Mouse (Mus musculus) heart, embryonic 14.5 days (tissue): ENCODE measurements around the gene Jade1. TPM values are rescaled to one million over a fixed set of nuclear protein-coding genes. Genes with fewer than 3 reads are reported as not detected.
A peak's percentile ranks its signal among the peaks of the same experiment; 100 is the strongest.

Experiments
- ATAC-seq: fragments of 200-750 bp; cut with Nextera tagmentation; 2 replicates; pipeline ENCODE4 v1.8.0; 2017; ENCODE audit warnings: low read depth, moderate TSS enrichment; ENCODE audit not compliant: insufficient number of reproducible peaks, insufficient read depth, low FRiP score
- H3K27ac ChIP-seq, 2 experiments: fragments of 200-500 bp in 1 of 2; fragments of 300-500 bp in 1 of 2; sonication (generic) in 1 of 2; replicated peaks in 1 of 2; 2 replicates each; pipeline ENCODE4 v1.5.1; 2012 to 2014; ENCODE audit warnings: low read depth in 2 of 2, low read length in 2 of 2, control low read depth in 1 of 2, mild to moderate bottlenecking in 1 of 2, mixed read lengths in 1 of 2; ENCODE audit not compliant: control insufficient read depth in 1 of 2, insufficient read depth in 1 of 2
- H3K27me3 ChIP-seq: fragments of 300-500 bp; sonication (generic); 2 replicates; pipeline ENCODE4 v1.6.1; 2014; ENCODE audit warnings: mild to moderate bottlenecking, low read length, control low read depth; ENCODE audit not compliant: control insufficient read depth, insufficient read depth
- H3K36me3 ChIP-seq: fragments of 300-500 bp; sonication (generic); 2 replicates; pipeline ENCODE4 v1.6.1; 2014; ENCODE audit warnings: mild to moderate bottlenecking, control low read depth, low read length, mixed read lengths; ENCODE audit not compliant: control insufficient read depth, insufficient read depth
- H3K4me1 ChIP-seq, 2 experiments: fragments of 200-500 bp in 1 of 2; fragments of 300-500 bp in 1 of 2; sonication (generic) in 1 of 2; 2 replicates each; pipeline ENCODE4 v1.6.1; 2012 to 2014; ENCODE audit warnings: low read length in 2 of 2, control low read depth in 1 of 2, mixed read lengths in 1 of 2; ENCODE audit not compliant: control insufficient read depth in 2 of 2, insufficient read depth in 2 of 2
- H3K4me2 ChIP-seq: fragments of 300-500 bp; sonication (generic); 2 replicates; pipeline ENCODE4 v1.6.1; 2014; ENCODE audit warnings: mild to moderate bottlenecking, low read length
- H3K4me3 ChIP-seq, 2 experiments: fragments of 200-500 bp in 1 of 2; fragments of 300-500 bp in 1 of 2; sonication (generic) in 1 of 2; 2 replicates each; pipeline ENCODE4 v1.5.1; 2012 to 2014; ENCODE audit warnings: low read length in 2 of 2, mild to moderate bottlenecking in 2 of 2, control low read depth in 1 of 2, low read depth in 1 of 2, moderate library complexity in 1 of 2; ENCODE audit not compliant: control insufficient read depth in 1 of 2, insufficient read depth in 1 of 2
- H3K9ac ChIP-seq: fragments of 300-500 bp; sonication (generic); 2 replicates; pipeline ENCODE4 v1.6.1; 2014; ENCODE audit warnings: mild to moderate bottlenecking, low read length
- H3K9me3 ChIP-seq: fragments of 300-500 bp; sonication (generic); 2 replicates; pipeline ENCODE4 v1.6.1; 2016; ENCODE audit warnings: low read length, control low read depth; ENCODE audit not compliant: control insufficient read depth
- WGBS: fragments of 180-500 bp; shearing (Covaris S2); extraction: QIAGEN DNeasy Blood & Tissue Kit; methylation state at CpG from one replicate; pipeline ENCODE4 v1.1.7; 2014; 5-methylcytosine and 5-hydroxymethylcytosine counted together
- polyA plus RNA-seq: library from polyadenylated mRNA; unstranded; fragments of >200 nt; fragmentation: Nextera tagmentation; extraction: Ambion mirVana; gene quantifications from 2 replicates; pipeline ENCODE4 v1.2.1, GENCODE M21; 2014

Jade1 gene
- polyA plus RNA-seq, 1 experiment from 2014 or later: 16.9 TPM

GRCm38 (mm10) chr3:41569943-41570342, 14.4 kb downstream of the Jade1 start:
- Histone ChIP-seq H3K9me3 (no peaks in the 10 kb centered on the region), H3K4me1 (peaks cover 19 to 36% of the 10 kb centered on the region in 2 experiments), H3K27ac (no peak overlapping the region), H3K4me3 (no peak overlapping the region), H3K36me3 (no peaks in the 10 kb centered on the region), H3K4me2 (no peak overlapping the region), H3K9ac (no peak overlapping the region), H3K27me3 (no peaks in the 10 kb centered on the region)
- ATAC-seq: no peak
- WGBS: 82% methylated on average over 5 of the region's 5 CpGs

- 71% methylated on average over 4 of the region's 4 CpGs for WGBS
- ATAC-seq: no peak
- Histone ChIP-seq H3K27ac (no peak overlapping the region), H3K9ac (no peak overlapping the region), H3K4me2 (no peak overlapping the region), H3K9me3 (no peaks in the 10 kb centered on the region), H3K4me3 (no peak overlapping the region), H3K4me1 (peaks cover 27 to 46% of the 10 kb centered on the region in 2 experiments), H3K36me3 (no peaks in the 10 kb centered on the region), H3K27me3 (no peaks in the 10 kb centered on the region)
These were observed 16.6 kb downstream of the Jade1 start for GRCm38 (mm10) chr3:41572131-41572530.

GRCm38 (mm10) chr3:41572968-41573367, 17.4 kb downstream of the Jade1 start:
- no peak overlapping the region for H3K9ac ChIP-seq
- ATAC-seq: no peak
- no peak overlapping the region for H3K4me3 ChIP-seq
- no peak overlapping the region for H3K27ac ChIP-seq
- no peaks in the 10 kb centered on the region for H3K36me3 ChIP-seq
- no peaks in the 10 kb centered on the region for H3K9me3 ChIP-seq
- H3K4me2 ChIP-seq: no peak overlapping the region
- no peaks in the 10 kb centered on the region for H3K27me3 ChIP-seq
- H3K4me1 ChIP-seq: peaks cover 28 to 49% of the 10 kb centered on the region in 2 experiments
- 88% methylated on average over 11 of the region's 11 CpGs for WGBS

GRCm38 (mm10) chr3:41574208-41574607, 18.7 kb downstream of the Jade1 start:
- no peaks in the 10 kb centered on the region for H3K27me3 ChIP-seq
- H3K4me3 ChIP-seq: no peak overlapping the region
- ATAC-seq: no peak
- H3K36me3 ChIP-seq: no peaks in the 10 kb centered on the region
- H3K9ac ChIP-seq: no peak overlapping the region
- H3K4me1 ChIP-seq: peaks cover 30 to 58% of the 10 kb centered on the region in 2 experiments
- H3K27ac ChIP-seq: 0 out of 4 replicates have a peak overlapping the region, but pooled peaks of 1 of the 2 experiments have one; percentile 6
- WGBS: 69% methylated on average over 8 of the region's 8 CpGs
- H3K9me3 ChIP-seq: no peaks in the 10 kb centered on the region
- peak overlapping the region; percentile 26; the same call in 1 of the 2 replicates for H3K4me2 ChIP-seq

GRCm38 (mm10) chr3:41574720-41575435, 19.3 kb downstream of the Jade1 start:
- Histone ChIP-seq H3K4me3 (no peak overlapping the region), H3K4me1 (peaks cover 30 to 64% of the 10 kb centered on the region in 2 experiments), H3K27ac (peak overlapping the region; percentile 46 to 66)

GRCm38 (mm10) chr3:41575971-41576370, 20.4 kb downstream of the Jade1 start:
- 53% methylated on average over 5 of the region's 5 CpGs for WGBS
- H3K9me3 ChIP-seq: no peaks in the 10 kb centered on the region
- no peaks in the 10 kb centered on the region for H3K36me3 ChIP-seq
- H3K4me2 ChIP-seq: no peak overlapping the region
- H3K9ac ChIP-seq: no peak overlapping the region
- peaks cover 30 to 67% of the 10 kb centered on the region in 2 experiments for H3K4me1 ChIP-seq
- no peak for ATAC-seq
- H3K27ac ChIP-seq: no peak overlapping the region
- no peak overlapping the region for H3K4me3 ChIP-seq
- H3K27me3 ChIP-seq: no peaks in the 10 kb centered on the region

More at GRCm38 (mm10) chr3:41574720-41575435, 19.3 kb downstream of the Jade1 start:
- Histone ChIP-seq H3K4me2 (peak overlapping the region; percentile 26; the same call in 1 of the 2 replicates), H3K36me3 (no peaks in the 10 kb centered on the region), H3K27me3 (no peaks in the 10 kb centered on the region), H3K9me3 (no peaks in the 10 kb centered on the region), H3K9ac (peak overlapping the region; percentile 54)
- no peak for ATAC-seq
- WGBS: 32% methylated on average over 7 of the region's 7 CpGs

GRCm38 (mm10) chr3:41577240-41577639, 21.7 kb downstream of the Jade1 start:
- no peaks in the 10 kb centered on the region for H3K27me3 ChIP-seq
- no peak overlapping the region for H3K4me3 ChIP-seq
- H3K4me1 ChIP-seq: peaks cover 26 to 72% of the 10 kb centered on the region in 2 experiments
- WGBS: 84% methylated on average over 2 of the region's 2 CpGs
- no peak overlapping the region for H3K9ac ChIP-seq
- no peaks in the 10 kb centered on the region for H3K9me3 ChIP-seq
- no peak overlapping the region for H3K27ac ChIP-seq
- H3K36me3 ChIP-seq: peaks cover 7% of the 10 kb centered on the region; the same call in 1 of the 2 replicates
- ATAC-seq: no peak
- no peak overlapping the region for H3K4me2 ChIP-seq
